Mouse (Mus musculus) naive thymus-derived CD4-positive, alpha-beta T cell, adult 5 months (primary cell): ENCODE data around the gene Mcm3. TPM values are rescaled to one million over a fixed set of nuclear protein-coding genes. Genes with fewer than 3 reads are reported as not detected.

ENCODE experiments used
- polyA plus RNA-seq: library from polyadenylated mRNA; unstranded; fragments of 100-300 nt; shearing (Covaris generic); gene quantifications from one replicate; pipeline ENCODE4 v1.2.1, GENCODE M21; 2017

Mcm3 gene
- polyA plus RNA-seq: 43.4 TPM

DNA sequence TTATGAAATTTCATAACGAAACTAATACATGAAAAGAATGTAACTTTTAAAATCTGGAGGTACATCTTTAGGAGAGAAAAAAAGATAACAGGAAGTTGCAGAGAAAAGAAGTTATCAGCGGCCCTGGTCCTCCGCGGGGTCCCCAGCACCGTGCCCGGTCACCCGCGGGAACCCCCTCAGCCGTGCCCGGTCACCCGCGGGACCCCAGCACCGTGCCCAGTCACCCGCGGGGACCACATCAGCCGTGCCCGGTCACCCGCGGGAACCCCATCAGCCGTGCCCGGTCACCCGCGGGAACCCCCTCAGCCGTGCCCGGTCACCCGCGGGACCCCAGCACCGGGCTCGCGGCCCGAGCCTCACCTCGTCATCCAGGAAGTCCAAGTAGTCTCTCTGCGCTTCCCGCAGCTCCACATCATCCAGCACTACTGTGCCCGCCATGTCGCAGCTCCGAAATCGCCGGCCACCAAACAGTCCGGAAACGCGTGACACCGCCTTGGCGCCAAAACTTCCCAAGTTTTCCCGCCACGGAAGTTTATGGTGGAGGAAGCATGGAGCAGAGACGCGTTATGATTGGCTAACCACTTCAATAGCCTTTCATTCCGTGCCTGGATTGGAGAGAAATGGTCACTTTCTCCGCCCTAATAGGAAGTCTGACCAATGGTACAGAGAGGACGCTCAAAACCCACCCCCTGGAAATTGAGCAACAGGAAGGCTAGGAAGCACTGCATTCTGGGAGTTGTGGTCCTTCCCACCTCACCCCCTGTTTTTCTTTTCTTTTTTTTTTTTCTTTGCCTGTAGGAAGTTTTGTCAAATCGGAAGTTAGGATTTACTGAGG is at the start of gene Mcm3:
Gene Mcm3, minus strand, starts transcription at position 542 of the 835 bp plus-strand sequence.

GRCm38 (mm10) chr1:20790517-20790916 is 29.6 kb downstream of the Mcm3 start, which contains the start of gene Il17f:
TSS of gene Il17f (minus strand) at chr1:20790617.

Other genes starting within 250 kb of the Mcm3 start
- gene Pkhd1, start 202.2 kb downstream of the Mcm3 start, polyA plus RNA-seq: 0.19 TPM
- gene Il17a, start 89.4 kb downstream of the Mcm3 start, polyA plus RNA-seq: not detected
- gene Il17f, start 29.7 kb downstream of the Mcm3 start, polyA plus RNA-seq: not detected
- 2.9 TPM for gene Paqr8, start 70.3 kb upstream of the Mcm3 start, polyA plus RNA-seq
- 0.32 TPM for gene Efhc1, start 131.3 kb upstream of the Mcm3 start, polyA plus RNA-seq